Mouse (Mus musculus) heart, embryonic 14.5 days (tissue): ENCODE measurements around the gene Trpm3. TPM values are rescaled to one million over a fixed set of nuclear protein-coding genes. Genes with fewer than 3 reads are reported as not detected.

Source experiments
- ATAC-seq: fragments of 200-750 bp; cut with Nextera tagmentation; 2 replicates; pipeline ENCODE4 v1.8.0; 2017; ENCODE audit warnings: low read depth, moderate TSS enrichment; ENCODE audit not compliant: insufficient number of reproducible peaks, insufficient read depth, low FRiP score
- H3K27ac ChIP-seq, 2 experiments: fragments of 200-500 bp in 1 of 2; fragments of 300-500 bp in 1 of 2; sonication (generic) in 1 of 2; replicated peaks in 1 of 2; 2 replicates each; pipeline ENCODE4 v1.5.1; 2012 to 2014; ENCODE audit warnings: low read depth in 2 of 2, low read length in 2 of 2, control low read depth in 1 of 2, mild to moderate bottlenecking in 1 of 2, mixed read lengths in 1 of 2; ENCODE audit not compliant: control insufficient read depth in 1 of 2, insufficient read depth in 1 of 2
- H3K27me3 ChIP-seq: fragments of 300-500 bp; sonication (generic); 2 replicates; pipeline ENCODE4 v1.6.1; 2014; ENCODE audit warnings: mild to moderate bottlenecking, low read length, control low read depth; ENCODE audit not compliant: control insufficient read depth, insufficient read depth
- H3K36me3 ChIP-seq: fragments of 300-500 bp; sonication (generic); 2 replicates; pipeline ENCODE4 v1.6.1; 2014; ENCODE audit warnings: mild to moderate bottlenecking, control low read depth, low read length, mixed read lengths; ENCODE audit not compliant: control insufficient read depth, insufficient read depth
- H3K4me1 ChIP-seq, 2 experiments: fragments of 200-500 bp in 1 of 2; fragments of 300-500 bp in 1 of 2; sonication (generic) in 1 of 2; 2 replicates each; pipeline ENCODE4 v1.6.1; 2012 to 2014; ENCODE audit warnings: low read length in 2 of 2, control low read depth in 1 of 2, mixed read lengths in 1 of 2; ENCODE audit not compliant: control insufficient read depth in 2 of 2, insufficient read depth in 2 of 2
- H3K4me2 ChIP-seq: fragments of 300-500 bp; sonication (generic); 2 replicates; pipeline ENCODE4 v1.6.1; 2014; ENCODE audit warnings: mild to moderate bottlenecking, low read length
- H3K4me3 ChIP-seq, 2 experiments: fragments of 200-500 bp in 1 of 2; fragments of 300-500 bp in 1 of 2; sonication (generic) in 1 of 2; 2 replicates each; pipeline ENCODE4 v1.5.1; 2012 to 2014; ENCODE audit warnings: low read length in 2 of 2, mild to moderate bottlenecking in 2 of 2, control low read depth in 1 of 2, low read depth in 1 of 2, moderate library complexity in 1 of 2; ENCODE audit not compliant: control insufficient read depth in 1 of 2, insufficient read depth in 1 of 2
- H3K9ac ChIP-seq: fragments of 300-500 bp; sonication (generic); 2 replicates; pipeline ENCODE4 v1.6.1; 2014; ENCODE audit warnings: mild to moderate bottlenecking, low read length
- H3K9me3 ChIP-seq: fragments of 300-500 bp; sonication (generic); 2 replicates; pipeline ENCODE4 v1.6.1; 2016; ENCODE audit warnings: low read length, control low read depth; ENCODE audit not compliant: control insufficient read depth
- WGBS: fragments of 180-500 bp; shearing (Covaris S2); extraction: QIAGEN DNeasy Blood & Tissue Kit; methylation state at CpG from one replicate; pipeline ENCODE4 v1.1.7; 2014; 5-methylcytosine and 5-hydroxymethylcytosine counted together
- polyA plus RNA-seq: library from polyadenylated mRNA; unstranded; fragments of >200 nt; fragmentation: Nextera tagmentation; extraction: Ambion mirVana; gene quantifications from 2 replicates; pipeline ENCODE4 v1.2.1, GENCODE M21; 2014

Trpm3 gene
- polyA plus RNA-seq, 1 experiment from 2014 or later: 1.2 TPM

DNA sequence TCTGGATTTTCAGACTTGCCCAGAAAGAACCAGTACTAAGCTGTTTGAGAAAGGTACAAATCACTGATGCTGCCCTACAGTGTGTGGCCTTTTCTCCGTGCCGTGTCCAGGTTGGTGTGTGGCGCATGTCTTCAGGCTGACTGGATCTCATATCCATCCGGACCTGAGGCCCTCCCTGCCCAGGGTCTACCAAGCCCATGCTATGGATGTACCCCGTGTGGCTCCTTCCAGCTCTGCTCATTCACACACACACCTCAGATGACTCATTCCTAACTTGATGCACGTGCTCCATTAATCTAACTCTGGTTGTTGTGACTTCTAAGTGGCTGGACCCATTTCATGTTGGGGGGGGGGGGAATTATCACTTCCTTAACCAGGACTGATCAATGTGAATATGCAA lies 789.5 kb downstream of the Trpm3 start:
- Histone ChIP-seq H3K36me3 (no peaks in the 10 kb centered on the region), H3K9me3 (no peaks in the 10 kb centered on the region), H3K4me1 (peaks cover 7 to 12% of the 10 kb centered on the region in 2 experiments), H3K27me3 (no peaks in the 10 kb centered on the region), H3K4me3 (no peak overlapping the region), H3K9ac (no peak overlapping the region), H3K4me2 (no peak overlapping the region), H3K27ac (no peak overlapping the region)
- no peak for ATAC-seq
- WGBS: 86% methylated on average over 6 of the region's 6 CpGs

DNA sequence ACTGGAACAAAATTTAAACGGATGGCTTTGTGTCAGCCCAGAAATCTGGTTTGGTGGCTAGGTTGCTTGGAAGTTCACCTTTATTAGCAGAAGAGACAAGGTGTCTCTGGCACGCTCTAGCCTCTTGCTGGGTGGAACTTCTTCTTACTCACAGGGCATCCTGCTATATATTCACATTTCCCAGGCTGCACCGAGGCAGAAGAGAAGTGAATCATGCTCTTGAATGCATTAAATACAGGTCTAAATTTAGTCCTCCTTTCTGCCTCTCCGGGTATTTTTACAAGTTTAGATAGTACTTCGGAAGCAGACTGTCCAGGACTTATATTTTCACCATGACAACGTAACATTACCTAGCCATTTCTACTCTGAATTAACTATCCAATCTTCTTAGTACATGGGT lies 790.9 kb downstream of the Trpm3 start:
- H3K4me2 ChIP-seq: no peak overlapping the region
- 44% methylated on average over 6 of the region's 6 CpGs for WGBS
- H3K27ac ChIP-seq: no peak overlapping the region
- no peaks in the 10 kb centered on the region for H3K36me3 ChIP-seq
- no peak overlapping the region for H3K4me3 ChIP-seq
- H3K27me3 ChIP-seq: no peaks in the 10 kb centered on the region
- H3K9ac ChIP-seq: no peak overlapping the region
- H3K4me1 ChIP-seq: peaks cover 7 to 12% of the 10 kb centered on the region in 2 experiments
- ATAC-seq: no peak
- H3K9me3 ChIP-seq: no peaks in the 10 kb centered on the region

DNA sequence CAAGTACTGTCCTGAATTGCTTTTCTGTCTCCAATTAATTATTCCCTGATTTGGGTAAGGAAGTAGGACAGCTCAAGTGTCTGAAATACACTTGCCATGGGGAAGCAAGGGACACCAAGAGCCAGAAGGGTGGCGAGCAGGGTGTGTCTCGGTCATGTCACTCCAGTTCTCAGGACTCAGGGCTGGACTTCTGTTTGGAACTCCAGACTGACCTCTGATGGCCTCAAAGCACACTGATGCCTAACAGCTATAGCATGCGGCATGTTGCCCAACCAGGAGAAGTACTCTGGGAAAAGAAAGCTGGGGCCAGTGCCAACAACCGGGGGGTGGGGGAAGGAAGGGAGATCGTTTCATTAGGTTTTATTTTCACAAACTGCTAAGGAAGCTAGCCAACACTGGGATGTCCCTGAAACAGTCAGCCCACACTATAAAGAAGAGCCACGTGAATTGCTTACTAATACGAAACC lies 791.6 kb downstream of the Trpm3 start:
- no peak overlapping the region for H3K9ac ChIP-seq
- no peak overlapping the region for H3K4me2 ChIP-seq
- no peaks in the 10 kb centered on the region for H3K36me3 ChIP-seq
- no peaks in the 10 kb centered on the region for H3K9me3 ChIP-seq
- no peaks in the 10 kb centered on the region for H3K27me3 ChIP-seq
- 45% methylated on average over 7 of the region's 7 CpGs for WGBS
- peaks cover 7 to 12% of the 10 kb centered on the region in 2 experiments for H3K4me1 ChIP-seq
- no peak overlapping the region for H3K4me3 ChIP-seq
- peak; percentile 50; the same call in 1 of the 2 replicates for ATAC-seq
- H3K27ac ChIP-seq: peak overlapping the region in 1 of 2 experiments; percentile 56; a peak in 2 of 4 replicates

GRCm38 (mm10) chr19:22931006-22931405 lies 792.2 kb downstream of the Trpm3 start:
- Histone ChIP-seq H3K27ac (no peak overlapping the region), H3K36me3 (no peaks in the 10 kb centered on the region), H3K27me3 (no peaks in the 10 kb centered on the region), H3K4me2 (no peak overlapping the region), H3K9ac (no peak overlapping the region), H3K4me3 (no peak overlapping the region), H3K9me3 (no peaks in the 10 kb centered on the region), H3K4me1 (peaks cover 7 to 12% of the 10 kb centered on the region in 2 experiments)
- 82% methylated on average over 6 of the region's 6 CpGs for WGBS
- no peak for ATAC-seq

- Histone ChIP-seq H3K4me3 (no peak overlapping the region), H3K9me3 (no peaks in the 10 kb centered on the region), H3K4me2 (no peak overlapping the region), H3K4me1 (peaks cover 6 to 7% of the 10 kb centered on the region in 2 experiments; a peak in 3 of 4 replicates), H3K27me3 (no peaks in the 10 kb centered on the region), H3K36me3 (no peaks in the 10 kb centered on the region), H3K27ac (no peak overlapping the region), H3K9ac (no peak overlapping the region)
- WGBS: 72% methylated on average over 3 of the region's 3 CpGs
- no peak for ATAC-seq
Measured at GRCm38 (mm10) chr19:22935067-22935466, 796.2 kb downstream of the Trpm3 start.

DNA sequence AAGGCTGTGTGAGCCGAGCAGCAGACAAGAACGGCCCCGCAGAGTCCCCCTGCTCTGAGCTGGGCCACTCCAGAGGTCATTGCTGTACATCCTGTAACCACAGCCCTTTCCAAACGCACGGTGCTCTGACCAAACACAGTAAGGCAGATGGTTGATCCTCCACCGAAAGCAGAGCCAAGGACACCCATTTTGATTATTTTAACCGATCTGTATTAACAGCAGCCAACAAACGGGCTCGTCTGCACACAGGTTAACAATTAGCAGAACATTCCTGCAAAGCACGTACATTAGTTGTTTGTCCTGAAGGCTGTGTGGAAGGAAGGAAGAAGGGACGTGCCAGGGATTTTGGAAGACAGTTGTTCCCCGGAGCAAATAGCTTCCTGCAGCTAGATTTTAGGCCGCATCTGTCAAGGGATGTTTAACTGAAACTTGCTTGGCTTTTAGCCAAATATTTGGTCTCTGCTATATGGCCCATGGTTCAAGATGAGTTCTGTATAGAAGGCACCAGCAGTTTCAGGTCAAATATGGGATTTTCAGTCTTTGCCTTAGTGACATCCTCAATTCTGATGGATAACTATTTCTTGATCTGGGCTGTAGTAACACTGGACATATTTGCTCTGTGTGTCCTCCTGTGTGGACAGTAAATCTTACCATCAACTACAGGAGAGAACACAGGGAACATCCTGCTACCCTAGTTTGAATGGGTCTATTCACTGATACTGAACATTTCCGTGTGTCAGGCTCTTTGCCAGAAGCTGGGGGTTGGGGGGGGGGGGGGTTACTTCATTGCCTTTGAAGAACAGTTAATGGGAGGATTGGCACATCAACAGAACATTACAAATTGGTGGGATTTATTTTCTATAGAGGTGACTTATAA lies 800.2 kb downstream of the Trpm3 start:
- no peaks in the 10 kb centered on the region for H3K36me3 ChIP-seq
- 54% methylated on average over 14 of the region's 14 CpGs for WGBS
- no peak overlapping the region for H3K9ac ChIP-seq
- no peaks in the 10 kb centered on the region for H3K27me3 ChIP-seq
- ATAC-seq: no peak
- H3K9me3 ChIP-seq: no peaks in the 10 kb centered on the region
- H3K4me2 ChIP-seq: no peak overlapping the region
- H3K4me3 ChIP-seq: no peak overlapping the region
- H3K4me1 ChIP-seq: peaks cover 0 to 4% of the 10 kb centered on the region in 2 experiments; a peak in 2 of 4 replicates
- H3K27ac ChIP-seq: no peak overlapping the region

GRCm38 (mm10) chr19:22939836-22940235 lies 801.0 kb downstream of the Trpm3 start:
- no peak overlapping the region for H3K4me3 ChIP-seq
- H3K4me1 ChIP-seq: peaks cover 0 to 4% of the 10 kb centered on the region in 2 experiments; a peak in 2 of 4 replicates
- WGBS: 74% methylated on average over 5 of the region's 5 CpGs
- H3K27me3 ChIP-seq: no peaks in the 10 kb centered on the region
- H3K27ac ChIP-seq: no peak overlapping the region
- H3K9me3 ChIP-seq: no peaks in the 10 kb centered on the region
- H3K9ac ChIP-seq: no peak overlapping the region
- H3K4me2 ChIP-seq: no peak overlapping the region
- no peak for ATAC-seq
- no peaks in the 10 kb centered on the region for H3K36me3 ChIP-seq
